Mouse (Mus musculus) liver, postnatal 0 days (tissue): ENCODE data around the gene Slu7. TPM values are rescaled to one million over a fixed set of nuclear protein-coding genes. Genes with fewer than 3 reads are reported as not detected.

Experiments
- ATAC-seq: fragments of 200-750 bp; cut with Nextera tagmentation; 2 replicates; pipeline ENCODE4 v1.8.0; 2017; ENCODE audit warnings: mild to moderate bottlenecking, moderate library complexity
- DNase-seq: peaks from one replicate; pipeline ENCODE4 v3.0.0-alpha.2; 2016
- H3K27ac ChIP-seq: fragments of 300-500 bp; sonication (generic); 2 replicates; pipeline ENCODE4 v1.5.1; 2014; ENCODE audit warnings: antibody characterized with exemption, moderate library complexity, mild to moderate bottlenecking, low read depth
- H3K27me3 ChIP-seq: fragments of 300-500 bp; sonication (generic); 2 replicates; pipeline ENCODE4 v1.6.1; 2014; ENCODE audit warnings: low read length, control low read depth, mixed read lengths; ENCODE audit not compliant: insufficient read depth
- H3K36me3 ChIP-seq: fragments of 300-500 bp; sonication (generic); replicated peaks from 2 replicates; pipeline ENCODE4 v1.6.1; 2014; ENCODE audit warnings: mild to moderate bottlenecking, control low read depth, low read length, moderate library complexity, mixed read lengths; ENCODE audit not compliant: insufficient read depth
- H3K4me1 ChIP-seq: fragments of 300-500 bp; sonication (generic); 2 replicates; pipeline ENCODE4 v1.6.1; 2014; ENCODE audit warnings: antibody characterized with exemption, mild to moderate bottlenecking, control low read depth; ENCODE audit not compliant: insufficient read depth
- H3K4me2 ChIP-seq: fragments of 300-500 bp; sonication (generic); 2 replicates; pipeline ENCODE4 v1.6.1; 2014; ENCODE audit warnings: low read depth, mild to moderate bottlenecking, low read length, moderate library complexity, mixed read lengths
- H3K4me3 ChIP-seq: fragments of 300-500 bp; sonication (generic); 2 replicates; pipeline ENCODE4 v1.5.1; 2014; ENCODE audit warnings: low read depth, low read length
- H3K9ac ChIP-seq: fragments of 300-500 bp; sonication (generic); replicated peaks from 2 replicates; pipeline ENCODE4 v1.6.1; 2014; ENCODE audit warnings: mild to moderate bottlenecking, moderate library complexity
- H3K9me3 ChIP-seq: fragments of 300-500 bp; sonication (generic); 2 replicates; pipeline ENCODE4 v1.6.1; 2016; ENCODE audit warnings: mild to moderate bottlenecking, control low read depth, low read length, mixed read lengths
- CTCF ChIP-seq: sonication (generic); IDR thresholded peaks from 2 replicates; pipeline ENCODE4 v1.5.1; 2016; ENCODE audit warnings: antibody characterized with exemption, low read depth
- EP300 ChIP-seq: IDR thresholded peaks from 2 replicates; pipeline ENCODE4 v1.6.1; 2016; ENCODE audit warnings: antibody characterized with exemption, low read depth, mild to moderate bottlenecking
- WGBS: fragments of 180-500 bp; shearing (Covaris S2); extraction: QIAGEN DNeasy Blood & Tissue Kit; methylation state at CpG from one replicate; pipeline ENCODE4 v1.1.7; 2014; ENCODE audit not compliant: insufficient replicate concordance; 5-methylcytosine and 5-hydroxymethylcytosine counted together
- polyA plus RNA-seq: library from polyadenylated mRNA; unstranded; fragments of >200 nt; fragmentation: Nextera tagmentation; extraction: Ambion mirVana; gene quantifications from 2 replicates; pipeline ENCODE4 v1.2.1, GENCODE M21; 2015

Gene Slu7
- polyA plus RNA-seq, 1 experiment from 2014 or later = 20.3 TPM

GRCm38 (mm10) chr11:43470118-43470517, 36.6 kb downstream of the Slu7 start:
- DNase-seq (no peak), ATAC-seq (no peak)
- H3K27ac ChIP-seq = no peak overlapping the region
- H3K4me3 ChIP-seq = no peak overlapping the region
- no peaks in the 10 kb centered on the region for H3K9me3 ChIP-seq
- no peaks in the 10 kb centered on the region for H3K4me1 ChIP-seq
- H3K4me2 ChIP-seq = no peak overlapping the region
- WGBS = 24% methylated on average over 5 of the region's 5 CpGs
- TF ChIP-seq CTCF (no peak), EP300 (no peak)
- no peaks in the 10 kb centered on the region for H3K36me3 ChIP-seq
- no peaks in the 10 kb centered on the region for H3K27me3 ChIP-seq
- no peak overlapping the region for H3K9ac ChIP-seq

- no peak for DNase-seq
Measured at GRCm38 (mm10) chr11:43470881-43471820, 37.6 kb downstream of the Slu7 start.

GRCm38 (mm10) chr11:43473115-43473514, 39.6 kb downstream of the Slu7 start:
- H3K4me3 ChIP-seq = no peak overlapping the region
- no peak for DNase-seq
- H3K27me3 ChIP-seq = no peaks in the 10 kb centered on the region
- no peaks in the 10 kb centered on the region for H3K4me1 ChIP-seq
- H3K36me3 ChIP-seq = no peaks in the 10 kb centered on the region
- TF ChIP-seq CTCF (no peak), EP300 (no peak)
- H3K9me3 ChIP-seq = no peaks in the 10 kb centered on the region
- no peak for ATAC-seq
- no peak overlapping the region for H3K27ac ChIP-seq
- H3K4me2 ChIP-seq = no peak overlapping the region
- WGBS = 67% methylated on average over 1 of the region's 1 CpGs
- H3K9ac ChIP-seq = no peak overlapping the region

More at GRCm38 (mm10) chr11:43470881-43471820, 37.6 kb downstream of the Slu7 start:
- Histone ChIP-seq H3K36me3 (no peaks in the 10 kb centered on the region), H3K4me3 (no peak overlapping the region), H3K4me2 (no peak overlapping the region), H3K9ac (no peak overlapping the region), H3K4me1 (no peaks in the 10 kb centered on the region), H3K27ac (no peak overlapping the region), H3K9me3 (no peaks in the 10 kb centered on the region), H3K27me3 (no peaks in the 10 kb centered on the region)
- TF ChIP-seq CTCF (no peak), EP300 (no peak)
- WGBS = 63% methylated on average over 6 of the region's 6 CpGs
- ATAC-seq = no peak

DNA sequence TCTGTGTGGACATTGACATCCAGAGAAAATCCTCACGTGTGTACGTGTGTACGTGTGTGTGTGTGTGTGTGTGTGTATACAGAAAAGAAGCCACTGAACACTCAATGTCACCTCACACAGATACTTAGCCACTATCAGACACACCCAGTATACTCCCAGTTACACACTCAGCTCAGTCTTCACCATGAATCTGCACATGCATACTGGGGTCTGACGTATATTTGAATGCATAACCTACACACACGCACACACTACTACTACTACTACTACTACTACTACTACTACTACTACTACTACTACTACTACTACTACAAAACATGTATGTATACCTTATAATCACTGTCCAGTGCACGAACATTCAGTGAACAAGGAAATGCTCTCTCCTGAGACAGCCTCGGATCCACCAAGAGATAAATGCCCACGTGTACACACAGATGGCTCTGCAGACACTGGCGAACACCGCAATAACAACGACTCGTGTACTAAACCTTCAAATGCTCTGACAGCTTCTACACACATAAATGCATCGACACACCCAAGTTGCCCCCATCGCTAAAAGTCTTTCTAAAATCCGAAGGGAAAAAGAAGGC, 40.2 kb downstream of the Slu7 start:
- DNase-seq (no peak), ATAC-seq (no peak)
- Histone ChIP-seq H3K4me3 (no peak overlapping the region), H3K36me3 (no peaks in the 10 kb centered on the region), H3K4me2 (peak overlapping the region; percentile 27; the same call in 1 of the 2 replicates), H3K9me3 (no peaks in the 10 kb centered on the region), H3K9ac (no peak overlapping the region), H3K27ac (no peak overlapping the region), H3K27me3 (no peaks in the 10 kb centered on the region), H3K4me1 (no peaks in the 10 kb centered on the region)
- TF ChIP-seq CTCF = no peak
- no peak for TF ChIP-seq EP300
- WGBS = 48% methylated on average over 15 of the region's 15 CpGs

DNA sequence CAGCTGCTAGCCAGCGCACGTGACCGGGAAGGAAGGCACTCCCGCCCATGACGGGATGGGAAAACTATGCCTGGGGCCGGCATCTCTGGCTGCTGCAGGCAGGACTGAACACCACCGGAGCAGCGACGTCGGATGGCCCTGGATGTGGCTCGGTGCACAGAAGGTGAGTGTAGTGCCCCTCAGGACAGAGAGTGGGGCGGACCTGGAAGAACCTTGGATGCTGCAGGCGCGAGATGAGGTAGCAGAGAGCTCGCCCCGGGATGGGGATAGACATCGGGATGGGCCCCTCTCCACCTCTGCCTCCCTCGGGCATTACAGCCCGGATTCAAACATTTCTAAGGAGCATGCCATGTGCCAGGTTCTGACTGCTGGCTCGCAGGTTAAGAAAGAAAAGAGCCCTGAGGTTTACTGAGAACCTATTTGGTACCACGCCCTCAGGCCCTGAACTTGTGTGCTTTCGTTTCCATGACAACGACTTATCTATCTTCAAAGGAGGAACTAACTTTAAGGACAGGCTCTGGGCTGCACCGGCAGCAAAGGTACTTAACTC, 40.8 kb downstream of the Slu7 start, which contains the start of gene C1qtnf2:
TSS of gene C1qtnf2 (plus strand) at position 52 of the 550 bp plus-strand sequence.
- Histone ChIP-seq H3K9ac (no peak within 1 kb of the TSS), H3K27me3 (no peaks in the 10 kb centered on the region), H3K36me3 (no peaks in the 10 kb centered on the region), H3K4me3 (0 out of 2 replicates have a peak within 1 kb of the TSS, but pooled peaks have one; percentile 9), H3K27ac (no peak within 1 kb of the TSS), H3K9me3 (no peaks in the 10 kb centered on the region), H3K4me1 (no peaks in the 10 kb centered on the region), H3K4me2 (peak within 1 kb of the TSS; percentile 27)
- TF ChIP-seq CTCF (no peak), EP300 (no peak)
- no peak for DNase-seq
- 8% methylated on average over 24 of the region's 24 CpGs for WGBS
- ATAC-seq = no peak

DNA sequence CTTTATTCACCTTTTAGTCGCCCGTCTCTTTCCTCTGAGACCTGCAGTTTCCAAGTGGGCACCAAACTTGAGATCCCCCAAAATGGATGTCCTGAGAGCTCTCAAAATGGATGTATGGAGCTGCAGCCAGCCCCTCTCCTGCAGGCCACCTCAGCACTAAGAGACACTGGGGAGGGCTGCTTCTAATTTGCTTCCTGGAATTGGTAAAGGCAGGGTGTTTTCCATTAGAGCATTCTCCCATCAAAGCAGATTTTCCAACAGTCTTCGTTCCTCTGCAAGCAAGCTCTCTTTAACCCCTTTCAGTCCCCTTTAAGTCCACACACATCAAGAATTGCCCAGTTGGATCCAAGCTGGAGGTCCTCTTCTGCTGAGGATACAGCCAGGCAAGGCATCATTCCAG, 45.8 kb downstream of the Slu7 start:
- no peaks in the 10 kb centered on the region for H3K9me3 ChIP-seq
- no peaks in the 10 kb centered on the region for H3K27me3 ChIP-seq
- H3K36me3 ChIP-seq = no peaks in the 10 kb centered on the region
- H3K9ac ChIP-seq = no peak overlapping the region
- ATAC-seq (no peak), DNase-seq (no peak)
- H3K4me2 ChIP-seq = no peak overlapping the region
- H3K4me3 ChIP-seq = no peak overlapping the region
- H3K4me1 ChIP-seq = no peaks in the 10 kb centered on the region; the same call in 1 of the 2 replicates
- H3K27ac ChIP-seq = no peak overlapping the region
- TF ChIP-seq CTCF = no peak
- TF ChIP-seq EP300 = no peak
- WGBS = 70% methylated on average over 3 of the region's 3 CpGs
